Mouse (Mus musculus) A20 (cell line): ENCODE measurements around the gene Tprg.

Experiments used
- DNase-seq: peaks from one replicate; pipeline ENCODE4 v3.0.0-alpha.2; 2011; ENCODE audit warnings: low read depth, low spot score

Tprg gene

GRCm38 (mm10) chr16:25425376-25425775, 138.8 kb downstream of the Tprg start:
- DNase-seq = no peak

GRCm38 (mm10) chr16:25426261-25426660, 139.6 kb downstream of the Tprg start:
- peak; percentile 27 for DNase-seq

GRCm38 (mm10) chr16:25440039-25440438, 153.4 kb downstream of the Tprg start:
- DNase-seq = no peak

GRCm38 (mm10) chr16:25445580-25445979, 159.0 kb downstream of the Tprg start:
- DNase-seq = no peak

- no peak for DNase-seq
These were observed 164.9 kb downstream of the Tprg start for GRCm38 (mm10) chr16:25451511-25451910.

GRCm38 (mm10) chr16:25464732-25465131, 178.1 kb downstream of the Tprg start:
- DNase-seq = no peak

- no peak for DNase-seq
These were observed 179.0 kb downstream of the Tprg start for GRCm38 (mm10) chr16:25465435-25466139.

GRCm38 (mm10) chr16:25468040-25468439, 181.4 kb downstream of the Tprg start:
- DNase-seq = no peak

GRCm38 (mm10) chr16:25468662-25469061, 182.0 kb downstream of the Tprg start:
- DNase-seq = no peak
